Mouse (Mus musculus) heart, embryonic 16.5 days (tissue): ENCODE results near the gene Efnb1. TPM values are rescaled to one million over a fixed set of nuclear protein-coding genes. Genes with fewer than 3 reads are reported as not detected.

Experiments used
- polyA plus RNA-seq: library from polyadenylated mRNA; unstranded; fragments of >200 nt; fragmentation: Nextera tagmentation; extraction: Ambion mirVana; gene quantifications from 2 replicates; pipeline ENCODE4 v1.2.1, GENCODE M21; 2015

Efnb1 gene
- polyA plus RNA-seq, 1 experiment from 2014 or later: 17.4 TPM

Other genes with a start within 250 kb of the Efnb1 start
- gene Ophn1, start 245.1 kb upstream of the Efnb1 start, polyA plus RNA-seq: 7.0 and 8.3 TPM in 2 replicates
- gene Yipf6, start 199.8 kb upstream of the Efnb1 start, polyA plus RNA-seq: 16.8 and 19.6 TPM in 2 replicates
- gene Stard8, start 132.9 kb upstream of the Efnb1 start, polyA plus RNA-seq: 16.0 and 16.1 TPM in 2 replicates